Mouse (Mus musculus) E14TG2a.4 (cell line): ENCODE measurements around the gene Etfbkmt.

ENCODE experiments used
- CTCF ChIP-seq: conservative IDR thresholded peaks from 2 replicates; pipeline ENCODE4 v1.5.1; 2014; ENCODE audit warnings: low read length
- NANOG ChIP-seq: IDR thresholded peaks from 2 replicates; pipeline ENCODE4 v1.6.1; 2014; ENCODE audit warnings: borderline replicate concordance, low read length, mixed read lengths
- POU5F1 ChIP-seq: IDR thresholded peaks from 2 replicates; pipeline ENCODE4 v1.6.1; 2014; ENCODE audit warnings: low read length, borderline replicate concordance

- TF ChIP-seq CTCF, result no peak
- TF ChIP-seq POU5F1, result no peak
- no peak for TF ChIP-seq NANOG
Observed at GRCm38 (mm10) chr6:149188925-149189257, 49.2 kb downstream of the Etfbkmt start.
